Mouse (Mus musculus): ENCODE data around the gene Xirp1.
"Not testable (repeated sequence)": the region's sequence is repeated elsewhere in the genome, so short reads cannot be mapped to it uniquely, and the experiment has no call there.

Xirp1 gene

DNA sequence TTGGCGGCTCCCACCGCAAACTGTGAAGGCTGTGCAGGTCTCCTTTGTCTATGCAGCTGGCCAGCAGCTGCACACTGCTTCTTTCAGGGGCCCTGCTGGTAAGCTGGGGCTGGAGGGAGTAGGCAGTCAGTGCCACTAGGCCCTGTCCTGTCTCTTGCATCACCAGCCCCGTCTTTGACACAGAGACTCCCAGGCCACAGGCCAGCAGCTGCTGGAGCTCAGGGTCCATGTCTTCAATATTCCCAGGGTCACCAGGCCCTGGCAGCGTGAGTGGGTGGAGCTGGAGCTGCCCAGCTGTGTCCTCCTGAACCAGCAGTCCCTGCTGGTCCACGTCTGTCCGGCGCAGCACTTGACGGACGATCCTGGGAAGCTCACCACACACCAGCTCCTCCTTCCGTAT is 6.4 kb downstream of the Xirp1 start:
- DNase-seq (ENCODE audit: low spot score): no peak

DNA sequence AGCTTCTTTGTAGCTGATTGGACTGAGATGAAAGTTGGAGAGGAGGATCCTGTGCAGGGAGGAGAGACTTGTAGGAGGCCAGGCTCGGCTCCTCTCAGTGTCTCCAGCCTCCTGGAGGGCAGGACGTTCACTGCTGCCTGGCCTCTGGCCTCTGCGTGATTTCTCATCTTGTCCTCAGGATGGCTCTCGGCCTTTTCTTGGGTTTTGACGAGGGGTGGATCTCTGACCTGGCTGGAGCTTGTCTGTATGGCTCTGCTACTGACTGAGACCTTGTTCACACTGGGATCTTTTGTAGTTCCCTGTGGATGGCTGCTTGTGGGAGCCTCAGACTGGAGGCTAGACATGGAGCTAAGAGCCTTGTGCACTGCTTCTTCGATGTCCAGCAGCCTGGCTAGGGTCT is 8.6 kb downstream of the Xirp1 start:
- no peak for DNase-seq (ENCODE audit: low spot score)

DNA sequence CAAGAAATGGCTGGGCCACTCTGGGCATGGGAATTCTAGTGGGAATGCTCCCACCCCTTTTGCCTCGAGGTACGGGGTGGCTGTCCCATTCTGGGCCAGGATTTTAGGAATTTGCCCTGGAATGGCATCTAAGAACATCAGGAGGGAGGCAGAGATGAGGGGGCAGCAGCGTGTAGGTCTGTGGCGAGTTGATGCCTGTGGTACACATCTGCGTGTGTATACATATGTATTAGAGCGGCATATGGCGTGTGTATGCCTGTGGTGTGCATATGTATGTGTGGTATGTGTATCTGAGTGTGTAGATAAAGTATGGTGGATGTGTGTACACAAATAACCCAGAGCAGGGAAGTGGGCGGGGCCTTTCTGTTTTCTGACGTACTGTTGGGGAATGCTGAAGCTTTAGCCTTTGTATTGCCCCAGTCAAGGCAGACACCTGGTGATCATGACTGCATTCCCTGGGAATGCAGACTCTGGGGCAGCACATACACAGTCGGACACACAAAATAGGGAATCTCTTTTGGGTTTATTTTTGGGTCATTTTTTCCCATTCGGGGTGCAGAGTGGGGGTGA is 10.1 kb downstream of the Xirp1 start:
- DNase-seq (ENCODE audit: low spot score): no peak

DNA sequence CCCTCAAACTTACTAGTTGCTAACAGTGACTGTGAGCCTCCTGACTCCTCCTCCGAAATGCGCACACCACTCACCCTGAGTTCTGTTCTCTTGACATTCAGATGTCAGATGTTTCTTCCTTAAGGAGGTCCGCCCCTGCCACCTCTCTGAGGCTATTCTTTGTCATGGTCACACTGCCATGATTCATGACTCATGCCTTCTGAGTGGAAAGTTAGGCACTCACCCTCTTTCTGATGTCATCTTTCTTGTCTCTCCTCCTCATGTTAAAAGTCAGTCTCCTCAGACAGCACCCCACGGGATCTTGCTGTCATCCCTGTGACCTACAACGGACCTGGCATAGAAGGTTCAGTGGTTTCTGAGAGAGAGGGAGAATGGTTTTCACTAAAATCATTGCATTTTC is 10.6 kb downstream of the Xirp1 start:
- no peak for DNase-seq (ENCODE audit: low spot score)

DNA sequence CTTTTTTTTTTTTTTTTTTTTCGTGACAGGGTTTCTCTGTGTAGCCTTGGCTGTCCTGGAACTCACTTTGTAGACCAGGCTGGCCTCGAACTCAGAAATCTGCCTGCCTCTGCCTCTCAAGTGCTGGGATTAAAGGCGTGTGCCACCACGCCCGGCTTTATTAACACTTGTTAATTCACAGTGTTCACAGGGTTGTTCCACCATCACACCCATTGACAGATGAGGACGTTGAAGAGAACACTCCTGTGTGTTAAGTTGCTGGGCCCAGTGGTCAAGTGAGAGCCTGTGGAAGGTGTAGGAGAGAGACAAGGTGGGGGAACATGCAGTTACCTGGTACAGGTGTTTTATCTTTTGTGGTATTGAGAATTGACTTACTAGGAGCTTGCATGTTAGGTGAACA is 11.2 kb downstream of the Xirp1 start:
- DNase-seq (ENCODE audit: low spot score): not testable (repeated sequence)

DNA sequence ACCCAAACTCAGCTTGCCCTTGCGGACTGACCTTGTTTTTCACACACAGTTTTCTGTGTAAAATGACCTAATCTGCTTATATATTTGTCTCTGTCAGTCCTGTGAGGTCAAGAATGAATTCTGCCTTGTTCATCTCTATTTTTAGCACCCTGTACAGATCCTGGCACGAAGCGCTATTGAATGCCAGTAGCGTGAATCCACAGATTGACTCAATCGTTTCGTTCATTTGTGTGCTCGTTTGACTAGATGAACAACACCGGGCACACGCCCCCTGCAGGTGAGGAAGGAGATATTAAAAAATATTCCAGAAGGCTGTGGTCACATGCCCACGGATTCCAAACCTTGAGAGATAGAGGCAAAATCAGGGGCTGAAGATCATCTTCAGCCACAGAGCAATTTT is 11.9 kb downstream of the Xirp1 start:
- DNase-seq (ENCODE audit: low spot score): peak; percentile 88

DNA sequence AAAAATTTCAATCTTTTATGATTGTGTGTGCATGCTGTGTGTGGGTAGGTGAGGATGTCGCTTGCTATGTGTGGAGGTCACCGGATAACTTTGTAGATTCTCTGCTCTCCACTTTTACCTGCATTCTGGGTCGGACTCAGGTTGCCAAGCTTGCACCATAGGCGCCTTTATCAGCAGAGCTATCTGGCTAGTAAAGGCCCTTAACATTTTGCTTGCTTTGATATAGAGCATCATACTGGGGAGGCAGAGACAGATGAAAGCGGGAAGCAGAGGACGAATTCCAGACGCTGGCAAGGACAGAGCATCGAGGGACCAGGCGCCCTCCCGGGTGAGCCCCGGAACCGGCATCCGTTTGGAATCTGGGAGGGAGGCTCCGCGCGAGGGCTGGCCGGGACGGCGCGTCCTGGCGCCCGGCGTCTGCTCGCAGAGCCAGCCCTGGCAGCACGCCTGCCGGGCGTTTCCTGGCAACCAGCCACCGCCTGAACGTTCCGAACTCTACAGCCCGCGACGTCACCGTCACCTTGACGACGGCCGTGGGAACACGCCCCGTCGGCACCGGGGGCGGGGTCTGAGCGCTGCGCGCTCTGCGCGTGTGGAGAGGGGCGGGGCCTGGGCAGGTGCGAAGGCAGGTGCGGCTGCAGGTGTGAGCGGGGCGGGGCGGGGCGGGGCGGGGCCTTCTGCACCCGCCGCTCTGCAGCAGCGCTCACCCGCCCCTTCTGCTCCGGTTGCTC is 12.5 kb downstream of the Xirp1 start:
- peak; percentile 96 for DNase-seq (ENCODE audit: low spot score)

DNA sequence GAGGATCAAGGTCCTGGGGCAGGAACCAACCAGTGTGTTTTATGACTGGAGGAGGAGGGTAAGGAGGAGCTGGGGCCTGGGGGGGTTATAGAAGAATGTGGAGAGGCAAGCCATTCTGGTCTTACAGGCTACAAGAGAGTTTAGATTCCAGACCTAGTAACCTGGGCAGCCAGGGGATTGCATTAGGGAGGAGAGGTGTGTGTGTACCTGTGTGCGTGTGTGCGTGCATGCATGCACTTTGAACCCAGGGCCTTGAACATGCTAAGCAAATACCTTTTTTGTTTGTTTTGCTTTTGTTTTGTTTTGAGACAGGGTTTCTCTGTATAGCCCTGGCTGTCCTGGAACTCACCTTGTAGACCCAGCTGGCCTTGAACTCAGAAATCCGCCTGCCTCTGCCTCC is 13.5 kb downstream of the Xirp1 start:
- DNase-seq (ENCODE audit: low spot score): no peak

DNA sequence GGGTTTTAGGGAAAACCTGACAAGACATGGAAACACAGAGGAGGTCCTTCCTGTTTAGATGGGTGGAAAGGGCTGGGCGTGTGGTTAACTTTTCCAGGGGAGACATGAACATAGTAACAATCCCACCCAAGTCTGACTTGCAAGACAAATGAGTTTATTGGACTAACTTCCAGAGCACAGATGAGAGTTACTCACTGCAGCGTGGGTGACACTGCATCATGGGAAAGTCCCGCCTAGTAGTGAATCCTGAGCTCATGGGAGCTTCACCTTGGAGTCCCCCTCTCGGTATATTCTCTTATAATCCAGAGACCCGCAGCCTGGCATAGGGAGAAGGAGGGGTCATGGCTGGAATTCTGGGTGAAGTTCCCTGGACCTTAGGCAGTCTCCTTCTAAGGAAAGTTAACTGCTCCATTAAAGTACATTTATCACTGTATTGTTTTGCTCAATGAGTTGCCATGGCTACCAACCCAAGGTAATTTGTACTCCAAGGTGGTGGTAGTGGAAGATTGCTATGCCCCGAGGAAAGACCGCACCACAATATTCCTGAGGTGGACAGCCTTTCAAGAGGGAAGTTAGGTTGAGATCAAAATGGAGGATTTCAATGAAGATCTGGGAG is 14.1 kb downstream of the Xirp1 start:
- DNase-seq (ENCODE audit: low spot score): no peak

DNA sequence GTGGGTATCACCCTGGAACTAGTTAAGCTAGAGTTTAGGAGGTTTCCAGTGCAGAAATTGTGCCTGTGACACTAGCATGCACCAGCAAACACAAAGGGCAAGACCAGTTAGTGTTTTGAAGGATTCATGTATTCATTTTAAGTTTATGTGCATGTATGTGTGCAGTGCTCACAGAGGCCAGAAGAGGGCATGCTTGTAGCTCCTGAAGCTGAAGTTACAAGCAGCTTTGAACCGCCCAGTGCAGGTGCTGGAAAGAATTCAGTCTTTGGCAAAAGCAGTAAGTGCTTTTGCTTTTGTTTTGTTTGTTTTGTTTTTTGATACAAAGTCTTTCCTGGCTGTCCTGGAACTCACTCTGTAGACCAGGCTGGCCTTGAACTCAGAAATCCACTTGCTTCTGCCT is 15.6 kb downstream of the Xirp1 start:
- no peak for DNase-seq (ENCODE audit: low spot score)

DNA sequence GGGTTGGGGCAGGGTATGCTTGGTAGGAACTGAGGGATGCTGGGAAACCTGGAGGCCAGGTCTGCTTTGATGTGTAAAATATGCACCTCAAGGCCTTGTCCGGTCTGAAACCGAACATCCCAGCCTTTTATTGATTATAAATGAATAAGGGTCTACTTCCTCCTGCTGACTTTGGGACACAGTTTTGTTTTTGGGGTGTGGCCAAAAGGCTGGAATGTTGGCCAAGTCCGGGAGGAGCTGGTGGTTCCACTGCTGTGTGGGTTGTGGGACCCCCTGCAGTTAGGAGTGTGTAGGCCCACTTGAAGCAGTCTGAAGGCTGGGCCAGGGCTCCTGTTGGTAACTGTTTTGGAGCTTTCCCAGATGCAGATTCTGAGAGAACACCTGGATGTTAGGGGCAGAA is 17.5 kb downstream of the Xirp1 start:
- DNase-seq (ENCODE audit: low spot score): no peak

DNA sequence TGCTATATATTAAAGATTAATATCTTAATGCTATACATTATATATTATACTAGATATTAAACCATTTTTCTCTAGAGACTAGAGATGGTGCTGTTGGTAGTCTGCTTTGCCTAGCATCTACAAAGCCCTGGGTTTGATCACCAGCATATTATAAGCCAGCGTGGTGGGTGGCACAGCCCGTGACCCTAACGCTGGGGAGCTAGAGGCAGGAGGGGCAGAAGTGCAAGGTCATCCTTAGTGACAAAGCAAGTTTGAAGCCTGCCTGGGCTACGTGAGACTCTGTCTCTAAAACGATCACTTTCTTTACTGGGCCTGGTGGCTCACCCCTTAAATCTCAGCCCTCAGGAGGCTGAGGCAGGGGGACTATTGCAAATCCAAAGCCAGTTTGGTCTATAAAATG is 20.5 kb downstream of the Xirp1 start:
- no peak for DNase-seq (ENCODE audit: low spot score)

DNA sequence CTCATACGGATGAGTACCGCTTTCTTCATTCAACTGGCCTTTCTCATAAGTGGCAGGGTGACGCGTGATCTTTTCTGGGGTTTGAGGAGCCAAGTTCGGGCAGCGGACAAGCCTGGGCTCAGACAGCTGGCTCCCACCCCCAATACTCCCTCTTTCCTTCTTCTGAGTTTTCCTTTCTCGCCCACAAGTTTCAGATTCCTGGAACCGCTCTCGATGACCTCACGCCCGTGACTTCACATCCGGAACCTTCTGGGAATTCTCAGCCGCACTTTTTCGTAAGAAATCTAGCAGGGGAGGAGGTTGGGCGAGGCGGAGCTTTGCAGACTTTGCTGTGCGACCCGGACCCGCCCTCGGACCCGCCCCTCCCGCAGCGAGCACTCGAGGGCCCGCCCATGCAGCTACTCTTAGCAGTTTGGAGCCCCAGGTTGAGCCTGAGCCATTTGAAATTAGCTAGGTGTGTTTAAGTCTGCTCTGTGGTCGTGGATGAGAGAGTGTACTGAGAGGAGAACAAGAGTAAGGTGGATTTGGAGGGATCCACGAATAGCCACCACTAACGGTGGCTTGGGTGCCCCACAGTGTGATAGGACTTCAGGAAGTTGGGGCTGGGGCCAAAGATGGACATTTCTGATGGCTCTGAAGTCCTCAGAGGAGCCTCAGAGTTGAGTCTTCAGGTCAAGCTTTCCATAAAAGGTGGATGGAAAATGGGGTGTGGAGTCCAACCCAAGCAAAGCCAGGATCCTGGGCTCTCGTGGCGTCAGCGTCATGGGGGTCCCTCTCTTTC is 21.3 kb downstream of the Xirp1 start:
- peak; percentile 95 for DNase-seq (ENCODE audit: low spot score)

DNA sequence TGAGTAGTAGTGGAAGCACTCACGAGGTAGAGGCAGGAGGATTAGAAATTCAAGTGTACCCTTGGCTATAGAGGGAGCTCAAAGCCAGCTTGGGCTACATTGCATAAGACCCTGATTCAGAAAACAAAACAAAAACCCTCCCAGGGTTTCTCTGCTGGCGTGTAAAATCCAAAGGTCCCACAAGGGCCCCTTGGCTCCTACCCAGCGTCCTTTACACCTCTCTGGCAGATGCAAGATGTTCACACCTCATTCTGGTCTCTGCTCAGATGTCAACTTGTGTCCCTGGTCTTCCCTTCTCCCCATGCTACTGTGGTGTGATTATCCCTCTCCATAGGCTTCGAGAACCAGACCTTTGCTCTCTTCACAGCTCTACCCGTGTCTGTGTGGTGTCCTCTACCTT is 22.6 kb downstream of the Xirp1 start:
- DNase-seq (ENCODE audit: low spot score): no peak

DNA sequence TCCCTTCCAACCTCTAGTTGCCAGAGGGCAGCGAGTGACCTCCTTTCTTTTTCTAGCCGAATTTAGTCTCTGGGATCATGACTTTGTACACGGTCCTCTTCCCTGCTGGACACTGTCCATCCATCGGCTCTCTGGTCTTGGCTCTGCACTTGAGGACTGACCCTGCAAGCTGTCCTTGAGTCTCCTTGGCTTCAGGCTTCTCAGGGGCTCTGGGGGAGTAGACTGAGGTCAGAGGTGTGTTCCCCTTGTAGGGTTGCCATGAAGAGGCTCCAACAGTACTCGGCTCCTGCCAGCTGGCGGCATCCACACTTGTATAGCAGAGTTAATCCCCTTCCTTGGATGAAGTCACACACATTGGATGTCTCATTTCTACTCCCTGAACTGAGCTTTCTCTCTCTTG is 23.8 kb downstream of the Xirp1 start:
- DNase-seq (ENCODE audit: low spot score): no peak

DNA sequence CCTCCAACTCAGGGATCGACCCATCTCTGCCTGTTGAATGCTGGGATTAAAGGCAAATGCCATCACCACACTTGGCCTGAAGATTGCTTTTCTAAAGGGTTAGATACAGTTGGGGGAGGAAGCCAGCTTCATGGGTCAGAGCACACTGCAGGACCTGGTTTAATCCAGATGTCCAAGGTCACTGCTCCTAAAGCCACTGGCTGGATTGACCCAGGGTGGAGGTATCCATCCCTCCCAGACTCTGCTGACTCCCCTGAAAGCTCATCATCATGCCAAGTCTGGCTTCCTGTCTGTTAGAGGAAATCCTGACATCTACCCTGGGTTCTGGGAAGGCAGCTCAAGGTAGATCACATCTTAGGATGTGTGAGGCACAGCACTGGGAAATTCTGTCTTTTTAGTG is 24.6 kb downstream of the Xirp1 start:
- no peak for DNase-seq (ENCODE audit: low spot score)

DNA sequence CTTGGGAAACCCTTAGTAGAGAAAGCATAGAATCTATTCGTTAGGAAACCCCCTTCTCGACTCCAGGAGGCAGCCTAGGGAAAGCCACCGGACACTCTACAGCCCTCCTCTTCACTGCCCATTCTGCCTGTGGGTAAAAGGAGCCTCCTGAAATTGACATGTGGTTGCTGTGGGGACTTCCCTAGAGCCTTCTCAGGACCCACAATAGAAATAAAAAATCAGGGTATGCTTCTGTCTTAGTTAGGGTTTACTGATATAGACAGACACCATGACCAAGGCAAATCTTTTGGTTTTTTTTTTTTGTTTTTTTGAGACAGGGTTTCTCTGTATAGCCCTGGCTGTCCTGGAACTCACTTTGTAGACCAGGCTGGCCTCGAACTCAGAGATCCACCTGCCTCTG is 27.3 kb downstream of the Xirp1 start:
- DNase-seq (ENCODE audit: low spot score): no peak

DNA sequence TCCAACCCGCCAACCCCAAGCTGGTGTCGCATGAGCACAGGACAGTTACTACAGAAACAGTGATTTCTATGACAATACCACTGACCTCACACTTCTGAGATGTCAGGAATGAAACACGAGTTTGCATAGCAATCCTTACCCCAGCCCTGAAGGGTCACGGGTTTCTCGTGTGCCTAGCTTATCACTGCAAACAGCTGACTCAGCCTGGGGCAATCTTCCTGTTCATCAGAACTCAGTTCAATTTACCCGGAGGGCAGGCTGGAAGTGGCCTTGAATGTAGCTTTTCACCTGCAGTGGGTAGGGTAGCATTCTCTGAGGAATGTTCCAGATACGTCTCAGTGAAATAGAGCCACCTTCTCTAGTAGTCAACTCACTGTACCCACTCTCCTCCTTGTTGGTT is 29.2 kb downstream of the Xirp1 start:
- DNase-seq (ENCODE audit: low spot score): no peak

DNA sequence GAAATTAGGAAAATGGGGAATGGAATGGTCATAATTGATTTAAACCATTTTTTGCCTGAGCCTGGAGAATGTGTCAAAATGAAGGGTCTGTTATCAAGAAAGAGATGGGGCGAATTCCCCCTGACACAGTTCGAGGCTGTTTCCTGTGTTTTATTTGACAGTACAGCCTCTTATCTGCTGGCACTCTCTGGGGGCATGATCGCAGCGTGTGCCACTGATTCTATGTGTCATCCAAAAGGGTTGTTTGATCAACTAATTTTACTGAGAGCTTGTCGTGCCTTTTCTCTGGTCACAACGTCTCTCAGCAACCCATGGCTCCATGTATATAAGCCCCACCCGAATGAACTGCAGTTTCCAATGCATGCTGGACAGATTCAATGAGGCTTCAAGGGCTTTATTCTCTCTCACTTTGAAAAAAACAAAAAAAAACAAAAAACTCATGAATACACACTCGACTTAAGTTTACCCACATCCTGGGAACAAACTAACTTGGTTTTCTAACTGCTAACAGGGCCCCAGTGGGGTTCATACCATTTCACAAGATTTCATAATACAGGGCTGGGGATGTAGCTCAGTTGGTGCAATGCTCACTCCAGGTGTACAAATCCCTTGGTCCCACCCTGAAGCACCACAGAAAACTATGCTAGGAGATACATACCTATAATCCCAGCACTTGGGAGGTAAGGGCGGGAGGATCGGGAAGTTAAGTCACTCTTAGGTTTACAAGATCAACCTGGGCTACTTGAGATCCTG is 30.1 kb downstream of the Xirp1 start:
- DNase-seq (ENCODE audit: low spot score): no peak

DNA sequence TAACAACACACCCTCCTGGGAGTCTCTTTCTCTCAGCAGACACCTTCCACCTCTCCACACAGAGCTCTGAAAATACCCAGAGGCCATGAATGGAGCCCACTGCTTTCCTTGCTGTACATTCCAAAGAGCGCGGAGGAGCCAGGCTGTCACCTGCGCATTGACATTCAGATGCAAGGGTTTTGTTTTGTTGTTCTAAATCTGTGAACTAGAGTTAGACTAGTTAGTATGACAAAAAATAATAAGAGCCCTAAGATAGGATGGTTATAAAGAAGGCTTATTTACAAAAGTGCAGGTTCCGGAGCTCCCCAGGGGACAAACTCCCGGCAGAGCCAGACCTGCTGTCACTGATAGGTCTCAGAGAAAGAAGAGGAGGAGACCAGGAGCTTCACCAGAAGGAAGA is 32.1 kb downstream of the Xirp1 start:
- no peak for DNase-seq (ENCODE audit: low spot score)

DNA sequence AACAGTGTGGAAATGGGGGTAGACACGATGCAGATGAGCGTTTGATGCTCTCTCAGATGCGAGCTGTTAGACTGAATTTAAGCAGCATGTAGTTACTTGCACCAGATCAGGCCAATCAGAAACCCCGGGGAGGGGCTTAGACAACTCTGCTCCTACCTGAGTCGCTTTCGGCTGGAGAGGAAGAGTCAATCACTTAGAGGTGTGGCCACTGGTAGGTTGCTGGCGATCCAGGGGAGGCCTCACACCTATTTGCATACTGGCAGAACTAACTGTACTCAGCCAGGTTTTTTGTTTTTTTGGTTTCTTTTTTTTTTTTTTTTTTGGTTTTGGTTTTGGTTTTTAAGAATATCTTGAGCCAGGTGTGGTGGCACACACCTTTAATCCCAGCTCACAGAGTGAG is 35.1 kb downstream of the Xirp1 start:
- no peak for DNase-seq (ENCODE audit: low spot score)

DNA sequence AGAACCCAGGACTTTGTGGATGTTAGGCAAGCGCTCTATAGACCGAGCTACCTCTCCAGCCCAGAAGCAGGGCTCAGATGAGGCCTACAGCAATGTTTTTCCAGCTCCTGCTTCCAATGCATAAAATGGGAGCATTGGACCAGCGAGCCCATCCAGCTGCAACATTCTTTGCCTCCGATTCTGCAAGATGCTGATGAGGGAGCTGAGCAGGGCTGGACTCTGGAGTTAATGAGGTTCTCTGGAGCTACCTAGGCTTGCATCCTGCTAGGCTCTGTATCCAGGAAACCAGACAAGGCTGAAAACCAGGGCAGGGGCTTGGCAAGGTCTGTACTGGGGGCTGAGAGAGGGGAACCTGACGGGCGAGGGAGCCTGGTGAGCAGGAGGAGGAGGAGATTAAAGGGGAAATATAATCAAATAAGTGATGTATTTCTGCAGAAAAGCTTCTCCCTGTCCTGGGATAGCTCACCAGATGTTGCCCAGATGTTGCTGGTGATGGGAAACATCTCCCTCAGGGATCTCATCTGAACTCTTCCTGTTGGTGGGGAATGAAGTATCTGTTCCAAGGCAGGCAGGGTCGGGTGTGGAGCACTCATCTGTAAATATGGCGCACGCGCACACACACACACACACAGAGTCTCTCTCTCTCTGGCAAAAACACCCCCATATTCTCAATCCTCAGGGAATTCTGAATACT is 37.4 kb downstream of the Xirp1 start:
- DNase-seq (ENCODE audit: low spot score): no peak

Measured in embryo, embryonic 10.5 days (tissue).